Mouse (Mus musculus): ENCODE measurements at regions not wholly inside any gene's neighbourhood (a gene's known extent, or its start where the extent isn't known, plus 50 kb on each side); places are given as distances from the start of the nearest gene placed in this dataset.
"Not testable (repeated sequence)": the region's sequence is repeated elsewhere in the genome, so short reads cannot be mapped to it uniquely, and the experiment has no call there.

DNA sequence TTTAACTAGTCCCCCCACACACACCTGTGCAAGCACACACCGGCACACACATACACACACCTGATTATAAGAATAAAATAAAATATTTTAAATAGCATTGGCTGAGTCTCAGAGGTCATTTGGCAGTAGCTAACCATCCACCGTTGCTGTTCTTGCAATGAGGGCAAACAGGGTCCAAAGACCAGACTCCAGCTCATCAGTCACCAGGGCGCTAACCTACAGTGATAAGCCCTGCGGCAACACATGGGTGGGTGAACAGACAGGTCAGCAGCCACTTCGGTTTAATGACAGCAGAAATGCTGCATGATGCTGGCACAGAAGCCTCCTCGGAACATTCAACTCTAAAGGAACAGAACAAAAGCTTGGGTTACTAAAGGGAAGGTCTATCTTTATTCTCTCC lies 54.9 kb downstream of the Tas2r134 start:
- DNase-seq = no peak

DNA sequence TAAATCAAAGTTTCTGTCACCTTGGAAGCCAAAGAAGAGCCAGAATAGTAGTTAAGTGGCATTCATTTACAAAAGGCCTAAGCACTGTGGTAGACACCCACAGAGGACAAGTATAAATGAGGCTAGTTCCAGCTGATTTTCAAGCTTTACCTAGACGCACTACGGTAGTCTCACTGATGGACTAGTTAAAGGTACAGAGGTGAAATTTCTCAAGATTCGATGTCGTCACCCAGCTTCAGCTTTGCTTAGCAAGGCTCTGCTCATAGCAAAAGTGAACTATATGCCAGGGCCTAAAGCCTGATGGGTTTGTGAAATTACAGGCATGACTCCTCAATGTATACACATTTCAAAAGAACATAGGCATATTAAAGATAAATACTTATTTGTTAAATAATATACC lies 55.4 kb downstream of the Tas2r134 start:
- DNase-seq = no peak

DNA sequence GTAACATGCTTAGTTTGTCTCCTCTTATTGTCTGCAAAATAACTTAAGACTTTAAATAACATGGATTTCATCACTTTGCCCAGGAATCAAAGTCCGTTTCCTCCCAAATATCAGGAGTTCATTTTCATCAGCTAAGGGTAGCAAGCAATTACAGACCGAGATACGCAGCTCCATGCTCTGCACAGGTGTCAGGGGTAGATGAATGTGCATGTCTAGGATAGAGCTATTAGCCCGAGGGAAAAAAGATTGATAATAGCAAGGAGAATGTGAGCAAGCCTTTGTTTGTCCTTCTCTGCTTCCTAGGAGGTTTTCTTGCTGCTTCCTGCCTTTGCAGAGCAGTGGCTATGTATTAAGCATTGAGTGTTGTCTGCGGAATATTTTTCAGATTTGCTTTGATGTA lies 77.8 kb downstream of the Tas2r134 start:
- no peak for DNase-seq

DNA sequence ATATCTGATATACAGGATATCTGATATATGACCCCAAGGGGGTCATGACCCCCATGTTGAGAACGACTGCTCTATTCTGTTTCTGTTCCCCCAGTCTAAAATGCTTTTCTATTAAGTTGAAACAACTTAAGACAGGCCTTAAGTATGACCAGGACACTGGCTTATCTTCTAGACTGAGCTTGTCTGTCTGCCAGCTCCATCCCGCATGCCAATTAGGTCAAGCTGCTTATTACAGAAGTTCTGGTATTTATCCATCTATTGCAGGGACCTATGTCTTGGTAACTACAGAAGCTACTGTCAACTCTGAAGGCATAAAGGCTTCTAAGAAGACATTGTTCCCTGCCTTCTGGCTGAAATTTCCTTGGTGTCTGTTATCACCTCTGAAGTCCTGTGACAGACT lies 81.4 kb downstream of the Tas2r134 start:
- DNase-seq = no peak

DNA sequence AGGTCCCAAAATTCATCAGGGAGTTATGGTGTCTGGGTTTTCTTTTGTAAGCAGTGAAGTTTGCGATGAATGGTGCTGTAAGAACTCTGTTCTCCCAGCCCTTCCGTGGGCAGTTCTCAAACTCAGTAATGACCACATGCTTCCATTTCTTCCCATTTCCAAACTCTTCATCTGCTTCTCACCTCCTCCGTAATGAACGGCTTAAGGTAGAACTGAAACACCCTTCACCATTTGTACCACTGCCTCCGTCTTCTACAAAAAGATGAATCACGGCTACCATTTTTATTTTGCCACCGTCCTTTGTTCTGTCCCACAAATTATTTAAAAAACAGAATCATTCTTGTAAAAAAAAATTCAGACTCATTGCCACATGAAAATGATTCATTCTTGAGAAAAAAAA lies 85.3 kb downstream of the Tas2r134 start:
- no peak for DNase-seq

DNA sequence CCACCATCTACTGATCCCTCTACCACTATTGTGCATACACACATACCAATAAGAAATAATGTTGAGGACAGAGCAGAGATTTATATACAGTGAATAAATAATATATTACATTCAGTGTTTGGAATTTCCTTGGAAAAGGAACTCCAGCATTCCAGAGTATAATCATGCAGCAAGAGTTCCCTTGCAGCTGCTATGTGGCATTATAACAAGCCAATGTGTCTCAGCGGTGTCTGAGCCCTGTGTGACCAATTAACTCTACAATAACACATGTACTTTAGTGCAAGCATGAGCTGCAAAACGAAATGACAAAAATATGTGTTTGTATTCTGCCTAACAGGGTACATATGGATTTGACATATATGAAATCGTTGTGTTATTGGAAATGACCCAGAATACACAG lies 103.5 kb downstream of the Tas2r134 start:
- DNase-seq = no peak

DNA sequence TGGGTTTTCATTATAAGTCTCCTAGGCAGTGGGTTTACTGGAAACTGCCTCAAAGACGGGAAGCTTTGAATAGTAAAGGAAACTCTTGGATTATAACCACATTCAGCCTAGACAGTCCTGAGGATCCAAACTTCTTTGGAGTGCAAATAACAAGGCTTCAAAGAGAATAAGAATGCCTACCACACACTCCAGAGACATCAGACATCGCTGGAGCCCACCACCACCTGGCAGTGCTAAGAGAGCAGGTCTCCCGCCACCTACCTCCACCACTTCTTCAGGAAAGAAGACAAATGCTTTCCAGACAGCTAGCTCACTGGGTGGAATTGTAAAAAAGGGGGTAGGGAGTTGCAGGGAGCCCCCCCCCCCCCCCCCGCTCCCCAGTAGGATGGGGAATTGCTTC lies 104.4 kb downstream of the Tas2r134 start:
- no peak for DNase-seq

DNA sequence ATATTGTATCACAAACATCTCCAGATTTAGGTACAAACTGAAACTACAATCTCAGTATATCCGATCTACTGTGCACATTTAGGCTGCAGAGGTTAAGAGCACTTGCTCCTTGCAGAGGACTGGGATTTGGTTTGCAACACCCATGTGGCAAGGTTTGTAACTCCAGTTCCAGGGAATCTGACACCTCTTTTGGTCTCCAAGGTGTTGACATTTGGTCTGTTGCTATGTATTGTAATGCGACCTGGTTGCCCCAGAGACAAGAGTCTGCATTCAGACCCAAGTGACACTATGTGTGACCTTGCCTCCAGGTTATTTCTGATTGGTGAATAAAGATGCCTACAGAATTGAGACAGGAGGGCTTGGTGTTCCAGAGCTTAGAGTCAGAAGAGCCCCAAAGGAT lies 105.0 kb downstream of the Tas2r134 start:
- no peak for DNase-seq

DNA sequence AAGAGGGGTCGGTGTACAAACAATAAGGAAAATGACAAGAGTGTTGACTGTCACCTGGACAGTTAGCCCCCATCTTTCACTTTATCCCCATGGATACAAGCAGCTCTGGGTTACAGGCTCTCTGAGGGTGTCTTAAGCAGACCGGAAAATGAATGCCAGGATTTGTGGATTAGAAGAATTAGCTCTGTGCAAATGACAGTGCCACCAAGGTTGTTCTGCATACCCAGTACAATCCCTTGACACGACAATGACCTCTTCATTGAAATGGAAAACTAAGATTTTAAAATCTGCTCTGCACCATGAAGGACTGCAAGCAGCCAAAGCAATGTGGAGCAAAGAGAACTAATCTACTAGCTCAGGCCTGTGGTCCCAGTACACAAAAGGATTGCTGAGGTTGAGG lies 105.9 kb downstream of the Tas2r134 start:
- no peak for DNase-seq

DNA sequence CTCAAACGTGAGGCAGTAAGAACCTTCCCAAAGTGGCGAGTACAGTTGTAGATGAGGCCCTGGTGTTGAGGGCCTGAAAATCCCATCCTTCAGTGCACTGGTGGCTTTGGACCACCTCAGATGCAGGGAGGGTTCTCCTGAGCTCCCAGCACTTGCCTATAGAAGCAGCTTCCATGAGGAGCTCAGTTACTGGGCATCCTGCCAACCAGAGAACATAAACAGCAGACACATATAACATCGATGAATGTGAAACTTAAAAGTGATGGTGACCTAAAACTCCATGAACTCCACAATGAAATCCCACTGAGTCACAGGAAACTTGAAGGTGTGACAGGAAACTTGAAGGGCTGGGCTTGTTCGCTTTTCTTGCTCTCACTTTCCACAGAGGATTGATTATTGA lies 109.1 kb downstream of the Tas2r134 start:
- no peak for DNase-seq

DNA sequence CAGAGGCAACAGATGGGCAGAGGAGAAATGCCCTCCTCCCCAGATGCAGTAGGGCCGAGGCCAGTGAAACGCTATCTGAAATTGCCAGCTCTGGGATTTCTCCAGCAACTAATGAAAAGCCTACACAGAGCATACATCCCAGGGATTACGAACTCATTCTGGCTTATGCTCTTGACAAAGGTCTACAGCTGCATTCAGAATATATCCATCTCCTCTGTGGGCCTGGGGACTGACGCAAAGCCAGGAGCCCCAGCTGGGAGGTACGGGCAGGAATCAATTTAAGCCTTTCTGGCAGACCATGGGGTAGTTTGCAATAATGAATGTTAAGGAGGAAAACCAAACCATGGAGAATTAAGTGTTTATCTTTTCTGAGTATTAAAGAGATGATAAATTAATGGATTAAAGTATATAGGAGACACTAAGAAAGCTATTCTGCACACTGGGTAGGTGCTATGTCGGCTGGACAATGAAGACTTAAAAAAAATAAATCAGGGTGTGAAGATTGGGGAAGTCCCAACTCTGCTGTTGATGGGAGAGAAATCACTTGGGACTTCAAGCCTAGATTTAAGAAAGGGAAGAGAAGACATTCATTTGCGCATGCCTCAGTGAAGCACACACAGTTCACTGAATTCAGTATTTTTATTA lies 120.5 kb downstream of the Tas2r134 start:
- no peak for DNase-seq

DNA sequence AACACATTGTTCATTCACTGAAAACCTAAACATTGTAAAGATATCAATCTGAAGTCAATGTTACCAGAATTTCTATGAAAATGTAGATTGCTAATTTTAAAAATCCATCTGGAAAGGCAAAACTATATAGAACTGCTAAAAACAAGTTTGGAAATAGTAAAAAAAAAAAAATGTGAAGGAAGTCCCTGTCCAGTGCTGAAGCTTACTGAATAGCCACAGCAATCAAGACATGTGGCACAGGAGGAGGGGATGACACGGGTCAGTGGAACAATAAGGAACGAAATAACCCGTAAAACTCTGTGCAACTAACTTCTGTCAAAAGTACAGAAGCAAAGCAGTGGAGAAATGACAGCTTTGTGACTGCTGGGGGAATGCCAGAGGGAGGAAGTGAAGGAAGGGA lies 121.9 kb downstream of the Tas2r134 start:
- no peak for DNase-seq

DNA sequence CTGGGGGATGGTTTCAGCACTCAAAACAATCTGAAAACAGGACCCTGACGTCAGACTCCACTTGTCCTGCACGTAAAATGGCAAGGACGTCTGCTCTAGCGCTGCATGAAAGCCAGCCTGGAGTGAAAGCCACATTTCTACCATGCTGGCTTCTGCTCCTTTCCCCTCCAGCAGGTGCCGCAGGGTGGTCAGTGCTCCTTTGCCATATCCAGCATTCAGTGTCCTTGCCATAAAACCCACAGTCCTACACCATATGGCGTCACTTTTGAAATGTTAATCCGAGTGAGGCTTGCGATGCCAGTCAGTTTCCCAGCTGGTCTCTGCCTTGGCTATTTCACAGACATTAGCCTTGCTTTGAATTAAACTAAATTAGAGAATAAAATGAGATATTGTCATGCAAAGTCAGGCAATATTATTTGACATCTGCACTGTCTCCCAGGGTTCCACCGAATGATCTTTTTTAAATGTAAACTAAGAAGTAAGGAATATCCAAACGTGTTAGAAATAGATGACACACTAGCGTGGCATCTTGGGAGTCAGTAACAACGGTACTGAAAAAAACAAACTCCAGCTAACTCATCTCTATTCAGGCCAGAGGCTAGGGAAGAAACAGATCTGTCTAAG lies 125.7 kb downstream of the Tas2r134 start:
- DNase-seq = no peak

DNA sequence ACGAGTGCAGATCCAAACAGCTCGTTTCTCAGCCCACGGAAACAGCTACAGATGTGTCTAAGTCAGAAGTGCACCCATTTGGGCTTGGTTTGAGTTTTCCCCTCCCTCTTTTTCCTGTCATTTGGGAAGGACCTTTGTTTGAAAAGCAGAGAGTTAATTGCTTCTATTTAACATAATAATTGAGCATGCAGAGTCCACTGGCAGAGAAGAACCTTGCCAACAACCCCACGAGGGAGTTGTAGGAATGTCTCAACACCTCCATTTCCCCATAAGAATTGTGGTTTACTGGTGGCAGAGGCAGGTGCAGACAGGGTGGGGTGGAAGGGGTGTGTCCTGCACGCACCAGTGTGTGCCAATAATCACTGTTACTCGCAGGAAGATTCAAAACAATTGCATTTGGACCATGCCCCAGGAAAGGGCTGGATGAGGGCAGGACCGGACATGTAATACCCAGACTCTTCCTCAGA lies 126.3 kb downstream of the Tas2r134 start:
- no peak for DNase-seq

DNA sequence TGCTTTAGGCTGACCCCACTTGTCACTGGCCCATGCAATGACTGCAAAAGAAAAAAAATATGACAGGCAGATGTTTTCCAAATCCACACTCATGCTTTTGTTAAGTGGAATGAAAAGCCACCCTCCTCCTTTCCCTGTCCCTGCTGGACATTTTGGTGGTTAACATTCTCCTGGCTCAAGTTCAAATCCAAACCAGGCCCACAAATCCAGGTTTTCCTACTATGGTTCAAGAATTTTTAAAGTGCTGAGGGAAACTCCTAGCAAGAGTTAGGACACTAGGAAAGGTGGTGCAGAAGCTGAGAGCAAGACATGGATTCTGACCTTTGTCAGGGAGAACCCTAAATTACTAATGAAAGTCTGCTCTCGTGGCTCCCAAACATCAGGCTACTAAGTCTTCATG lies 130.1 kb downstream of the Tas2r134 start:
- DNase-seq = no peak

DNA sequence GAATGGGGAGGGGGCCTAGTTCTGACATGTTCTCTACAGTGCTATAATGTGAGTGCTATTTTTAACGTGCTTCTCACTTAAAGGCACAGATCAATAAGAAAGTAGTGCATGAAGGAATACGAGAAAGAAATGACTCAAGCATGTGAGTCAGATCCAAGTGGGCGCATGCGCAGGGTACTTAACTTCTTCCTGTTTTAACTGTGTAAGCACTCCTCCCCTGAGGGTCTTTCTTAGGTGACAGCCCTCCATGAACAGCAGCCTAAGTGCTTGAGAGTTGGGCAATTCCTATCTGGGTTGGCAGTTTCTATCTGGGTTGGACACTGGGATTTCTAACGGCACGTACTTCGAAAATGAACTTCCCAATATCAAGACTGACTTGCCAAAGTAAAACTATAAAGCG lies 130.8 kb downstream of the Tas2r134 start:
- no peak for DNase-seq

DNA sequence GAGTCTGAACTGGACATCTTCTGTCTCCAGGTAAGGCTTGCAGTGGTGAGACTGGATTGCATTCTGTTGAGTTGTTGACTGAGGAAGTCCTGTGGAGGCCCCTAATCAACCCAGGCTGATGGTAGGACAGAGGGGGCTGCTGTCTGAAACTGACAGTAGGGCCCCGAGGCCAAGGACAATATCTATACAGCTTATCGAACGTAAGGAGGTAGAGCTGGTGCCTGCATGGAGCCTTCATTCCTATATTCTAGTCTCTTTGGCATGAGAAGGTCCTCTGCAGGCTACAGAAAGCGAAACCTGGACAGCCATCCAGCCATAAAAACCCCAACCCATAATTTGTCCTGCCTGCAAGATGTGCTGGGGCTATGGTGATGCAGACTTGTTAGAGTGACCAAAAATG lies 135.6 kb downstream of the Tas2r134 start:
- DNase-seq = no peak

DNA sequence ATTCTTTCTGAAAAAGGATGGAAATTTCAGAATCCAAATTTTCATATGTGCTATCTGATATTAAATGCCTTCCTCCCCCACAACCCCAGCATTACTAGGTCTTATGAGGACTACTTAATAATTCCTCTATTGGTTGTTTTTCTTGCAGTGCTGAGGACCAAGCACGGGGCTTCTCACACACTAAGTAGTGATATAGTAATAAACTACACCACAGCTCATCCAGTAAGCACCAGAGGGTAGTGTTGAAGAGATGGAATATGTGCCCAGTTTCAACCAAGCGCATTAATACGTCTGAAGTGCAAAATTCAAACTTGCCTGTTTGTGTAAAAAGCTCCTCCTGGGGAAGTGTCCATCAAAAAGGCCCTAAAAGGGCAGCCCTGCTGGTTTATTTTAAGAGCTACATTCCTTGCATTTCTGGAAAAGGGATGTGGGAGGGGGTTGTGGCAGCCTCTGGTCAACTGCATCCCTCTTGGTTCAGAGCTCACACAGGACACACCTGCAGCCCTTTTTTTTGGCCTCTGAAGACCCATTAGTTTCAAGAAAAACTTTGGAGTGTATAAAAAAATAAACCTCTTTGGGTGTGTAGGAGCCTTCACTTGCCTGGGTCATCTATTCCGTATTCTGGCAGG lies 140.3 kb downstream of the Tas2r134 start:
- DNase-seq = no peak

DNA sequence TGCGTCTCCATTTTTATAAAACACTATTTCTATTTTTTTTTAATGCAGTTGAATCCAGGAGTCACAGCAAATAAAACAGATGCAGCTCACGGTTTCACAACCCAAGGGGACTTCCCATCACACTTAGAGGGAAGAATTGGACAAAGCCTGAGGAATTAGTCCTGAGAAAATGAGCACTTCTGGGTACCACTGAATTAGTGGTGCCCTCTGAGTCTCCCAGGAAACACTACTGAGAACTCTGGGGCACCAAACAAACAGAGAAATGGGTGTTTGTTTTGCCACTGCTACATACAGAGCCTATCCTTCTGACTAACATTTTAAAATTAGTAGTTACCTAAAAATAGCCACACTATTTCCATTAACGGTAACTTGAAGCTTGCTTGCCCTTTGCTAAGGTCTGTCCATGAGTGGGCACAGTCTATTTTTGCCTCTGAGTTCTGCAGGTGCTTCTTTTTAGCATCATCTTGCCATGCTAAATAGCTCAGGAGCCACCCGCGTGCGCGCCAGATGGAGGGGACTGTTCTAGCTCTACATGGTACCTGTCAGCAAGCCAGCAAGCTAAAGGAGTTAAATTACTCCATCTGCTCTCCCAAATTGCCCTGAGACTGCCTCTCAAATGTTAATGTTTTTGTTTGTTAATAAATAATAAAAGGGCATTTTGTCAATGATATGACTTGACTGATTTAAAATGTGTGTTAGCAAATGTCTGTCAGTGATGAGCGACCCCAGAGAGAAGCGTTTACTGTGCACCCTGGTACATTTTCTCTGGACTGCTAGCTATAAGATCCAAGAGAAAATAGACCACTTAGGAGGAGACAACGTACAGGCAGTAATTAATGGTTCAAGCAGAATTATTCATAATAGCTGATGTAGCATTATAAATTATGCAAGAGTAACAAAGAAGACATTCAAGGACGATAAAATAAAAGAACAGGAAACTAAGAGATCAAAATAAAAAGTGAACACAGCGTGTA lies 141.3 kb downstream of the Tas2r134 start:
- DNase-seq = no peak

DNA sequence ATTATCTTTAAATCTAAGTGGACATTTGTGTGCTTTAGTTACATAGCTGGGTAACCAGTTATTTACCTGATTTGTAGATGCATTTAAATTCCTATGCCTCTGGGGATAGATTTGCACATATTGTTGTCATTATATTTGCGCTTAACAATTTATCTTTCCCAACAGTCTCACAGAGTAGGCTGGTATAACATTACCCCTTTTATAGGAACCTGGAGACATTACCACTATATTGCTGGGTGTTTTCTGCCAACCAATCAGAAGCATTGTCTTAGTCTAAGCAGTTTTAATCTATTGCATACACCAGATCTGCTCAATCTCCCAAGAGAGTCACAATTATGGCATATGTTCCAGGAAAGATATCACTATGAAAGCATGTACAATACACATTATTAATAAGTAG lies 149.8 kb downstream of the Rbm43 start:
- DNase-seq = no peak

DNA sequence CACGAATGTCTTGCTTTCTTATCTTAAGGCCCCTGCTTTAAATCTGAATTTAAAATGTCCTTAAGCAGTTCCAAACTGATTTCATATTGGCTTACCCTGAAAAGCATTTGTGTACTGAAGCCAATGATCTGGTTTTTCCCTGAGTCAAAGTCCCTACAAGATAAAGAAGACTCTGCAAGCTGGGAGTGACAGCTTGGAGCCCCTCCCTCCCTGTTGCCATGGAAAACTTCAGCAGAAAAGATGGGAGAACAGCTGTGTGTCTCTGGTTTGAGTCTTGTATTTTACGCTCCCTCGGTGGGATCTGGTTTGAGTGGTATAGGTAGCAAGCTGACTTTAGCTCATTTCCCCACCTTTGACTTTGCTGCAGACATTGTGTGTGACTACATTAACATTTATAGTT lies 146.1 kb downstream of the Rbm43 start:
- DNase-seq = no peak

DNA sequence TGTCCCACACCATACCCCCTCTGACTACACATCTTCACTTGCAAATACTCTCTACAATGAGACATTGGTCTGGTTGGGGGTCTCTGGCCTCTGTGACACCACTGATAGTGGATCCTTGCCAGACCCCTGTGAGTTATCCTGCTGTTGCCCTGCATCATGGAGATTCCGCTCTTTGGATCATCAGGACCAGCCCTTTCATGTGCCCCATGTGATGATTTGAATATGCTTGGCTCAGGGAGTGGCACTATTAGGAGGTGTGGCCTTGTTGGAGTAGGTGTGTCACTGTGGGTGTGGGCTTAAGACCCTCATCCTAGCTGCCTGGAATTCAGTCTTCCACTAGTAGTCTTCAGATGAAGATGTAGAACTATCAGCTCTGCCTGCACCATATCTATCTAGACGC lies 141.7 kb downstream of the Rbm43 start:
- DNase-seq = not testable (repeated sequence)

DNA sequence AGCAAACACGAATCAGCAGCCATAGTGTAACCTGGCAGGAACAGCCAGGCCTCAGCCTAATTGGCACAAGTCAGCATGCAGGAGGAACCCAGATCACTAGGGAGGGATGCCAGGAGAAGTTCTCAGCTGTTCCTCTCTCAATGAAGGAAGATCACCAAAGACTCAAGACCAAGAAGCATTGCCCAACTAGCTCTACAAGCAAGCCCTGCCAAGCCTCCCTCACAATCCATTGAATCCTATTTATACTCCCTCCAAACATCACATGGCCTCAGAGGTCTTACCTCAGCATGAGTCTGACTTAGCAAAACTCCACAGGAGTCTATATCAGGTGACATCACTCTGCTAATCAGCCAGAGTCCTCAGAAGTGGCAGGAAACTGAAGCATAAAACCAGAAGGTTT lies 135.1 kb downstream of the Rbm43 start:
- DNase-seq = no peak

All from thymus, postnatal 36 days (tissue).